Mouse (Mus musculus) megakaryocyte, embryonic 14.5 days (primary cell): Measurements from ENCODE around the gene Tarsl2.

Experiments used
- FLI1 ChIP-seq: IDR thresholded peaks from 2 replicates; pipeline ENCODE4 v1.6.1; 2012; ENCODE audit warnings: low read length, inconsistent platforms, mixed read lengths
- GATA1 ChIP-seq: IDR thresholded peaks from 3 replicates; pipeline ENCODE4 v1.6.1; 2012; ENCODE audit warnings: mixed read lengths, low read length, inconsistent platforms, borderline replicate concordance

DNA sequence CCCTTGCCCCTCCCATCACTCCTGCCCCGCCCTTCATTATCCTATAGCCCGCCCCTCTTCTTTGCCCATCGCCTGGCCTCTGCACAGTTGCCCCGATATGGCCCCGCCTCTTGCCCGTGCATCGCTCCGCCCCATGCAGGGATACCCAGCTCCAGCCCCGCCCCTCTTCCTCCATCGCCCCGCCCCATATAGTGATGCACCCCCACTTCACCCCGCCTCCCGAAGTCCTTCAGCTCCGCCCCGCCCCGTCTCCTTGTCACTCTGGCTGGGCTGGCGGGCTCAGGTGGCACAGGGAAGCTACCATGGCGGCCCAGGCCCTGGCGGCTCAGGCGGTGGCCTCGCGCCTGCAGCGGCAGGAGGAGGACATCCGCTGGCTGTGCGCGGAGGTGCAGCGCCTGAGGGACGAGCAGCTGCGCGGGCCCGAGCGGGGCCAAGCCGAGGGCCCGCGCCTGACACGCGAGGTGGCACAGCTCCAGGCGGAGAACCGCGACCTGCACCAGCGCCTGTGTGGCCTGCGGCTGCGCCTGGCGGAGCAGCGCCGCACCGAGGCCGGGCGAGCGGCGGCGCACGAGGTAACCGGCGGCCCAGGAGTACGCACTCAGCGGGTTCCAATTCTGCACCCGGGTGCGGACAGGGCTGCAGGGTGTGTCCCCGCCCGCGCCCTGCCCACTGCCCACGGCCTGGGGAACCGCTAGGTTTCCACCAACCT lies at the start of gene Tarsl2:
- TF ChIP-seq GATA1 (no peak), FLI1 (no peak)
